Mouse (Mus musculus): Measurements from ENCODE around the gene Dzip1. TPM values are rescaled to one million over a fixed set of nuclear protein-coding genes. Genes with fewer than 3 reads are reported as not detected.

The Dzip1 gene
- polyA plus RNA-seq, 1 experiment from 2014 or later, result 28.2 TPM

DNA sequence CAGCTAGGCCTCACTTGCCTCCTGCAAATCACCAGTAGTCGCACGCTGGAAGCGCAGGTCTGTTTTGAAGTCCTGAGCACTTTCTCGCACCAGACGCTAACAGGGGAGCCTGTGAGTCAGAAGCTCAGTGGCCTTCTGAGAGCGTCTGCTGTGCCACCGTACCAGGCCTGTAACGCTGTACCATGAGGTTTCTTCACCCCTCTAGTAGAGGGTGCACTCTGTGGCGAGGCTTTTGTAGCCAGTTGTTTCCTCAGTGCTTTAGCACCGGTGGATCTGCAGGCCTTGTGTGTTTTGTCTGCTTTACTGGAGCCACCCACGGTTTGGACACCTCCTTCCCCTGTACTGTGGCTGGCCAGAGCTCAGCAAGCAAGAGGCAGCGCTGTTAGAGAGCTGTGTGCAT is 16.8 kb upstream of the Dzip1 start:
- no peak for ATAC-seq (ENCODE audit: low FRiP score)

DNA sequence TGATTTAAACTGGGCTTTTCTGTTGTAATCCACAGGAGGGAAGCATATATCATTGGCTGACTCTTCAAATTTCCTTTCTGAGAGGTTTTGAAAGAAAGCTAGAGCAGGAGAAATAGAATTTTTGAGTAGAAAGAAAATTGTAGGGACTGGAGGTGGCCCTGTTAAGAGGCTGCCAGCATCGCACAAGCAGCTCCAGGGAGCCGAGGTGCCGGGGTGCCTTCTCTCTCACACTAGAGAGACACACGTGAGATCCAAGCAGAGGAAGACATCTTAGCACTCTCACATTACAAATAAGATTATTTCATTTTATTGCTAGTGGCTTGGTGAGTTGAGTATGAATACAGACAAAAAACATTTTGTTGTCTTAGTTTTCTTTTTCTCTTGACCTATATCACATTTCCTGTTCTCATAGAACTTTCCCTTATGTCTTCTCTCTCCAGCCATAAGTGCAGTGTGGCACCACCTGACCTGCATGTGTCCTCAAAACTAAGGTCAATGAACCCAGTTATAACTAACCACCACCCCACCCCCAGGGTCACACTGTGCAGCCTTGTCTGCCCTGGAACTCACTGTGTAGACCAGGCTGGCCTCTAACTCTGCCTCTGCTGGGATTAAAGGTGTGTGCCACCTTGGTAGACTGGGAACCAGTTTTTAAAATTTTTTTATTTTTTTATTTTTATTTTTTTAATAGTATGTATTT is 15.7 kb upstream of the Dzip1 start:
- peak; percentile 45 for DNase-seq (ENCODE audit: low spot score, missing footprints)
- no peak overlapping the region for H3K4me2 ChIP-seq
- peaks cover 14% of the 10 kb centered on the region for H3K4me1 ChIP-seq (ENCODE audit: control insufficient read depth, insufficient read depth, low read length)
- H3K9ac ChIP-seq (ENCODE audit: low read length), result no peak overlapping the region
- no peaks in the 10 kb centered on the region for H3K36me3 ChIP-seq (ENCODE audit: control insufficient read depth, insufficient read depth, low read length)
- no peaks in the 10 kb centered on the region for H3K27me3 ChIP-seq (ENCODE audit: control insufficient read depth, insufficient read depth, low read length)
- no peak for ATAC-seq (ENCODE audit: low FRiP score)
- no peaks in the 10 kb centered on the region for H3K9me3 ChIP-seq (ENCODE audit: control insufficient read depth, low read length)
- no peak overlapping the region for H3K4me3 ChIP-seq (ENCODE audit: low read depth, low read length)
- H3K27ac ChIP-seq (ENCODE audit: low read depth, low read length), result no peak overlapping the region
- 78% methylated on average over 4 of the region's 4 CpGs for WGBS

More for the DNA sequence above, 16.8 kb upstream of the Dzip1 start:
- H3K4me2 ChIP-seq, result no peak overlapping the region
- 32% methylated on average over 12 of the region's 12 CpGs for WGBS
- DNase-seq (ENCODE audit: low spot score, missing footprints), result peak; percentile 84
- H3K9ac ChIP-seq (ENCODE audit: low read length), result peak overlapping the region; percentile 24; the same call in 1 of the 2 replicates
- H3K27ac ChIP-seq (ENCODE audit: low read depth, low read length), result no peak overlapping the region
- no peak overlapping the region for H3K4me3 ChIP-seq (ENCODE audit: low read depth, low read length)
- no peaks in the 10 kb centered on the region for H3K9me3 ChIP-seq (ENCODE audit: control insufficient read depth, low read length)
- peaks cover 11% of the 10 kb centered on the region for H3K4me1 ChIP-seq (ENCODE audit: control insufficient read depth, insufficient read depth, low read length)
- H3K27me3 ChIP-seq (ENCODE audit: control insufficient read depth, insufficient read depth, low read length), result no peaks in the 10 kb centered on the region
- no peaks in the 10 kb centered on the region for H3K36me3 ChIP-seq (ENCODE audit: control insufficient read depth, insufficient read depth, low read length)

- 1% methylated on average over 7 of the region's 7 CpGs for WGBS
- no peak for ATAC-seq (ENCODE audit: low FRiP score)
- peak overlapping the region; percentile 97 for H3K4me3 ChIP-seq (ENCODE audit: low read depth, low read length)
- H3K27ac ChIP-seq (ENCODE audit: low read depth, low read length), result no peak overlapping the region
- no peaks in the 10 kb centered on the region for H3K36me3 ChIP-seq (ENCODE audit: control insufficient read depth, insufficient read depth, low read length)
- peak overlapping the region; percentile 58 for H3K4me2 ChIP-seq
- peaks cover 14% of the 10 kb centered on the region for H3K4me1 ChIP-seq (ENCODE audit: control insufficient read depth, insufficient read depth, low read length)
- peak overlapping the region; percentile 98 for H3K9ac ChIP-seq (ENCODE audit: low read length)
- DNase-seq (ENCODE audit: low spot score, missing footprints), result peak; percentile 90
- H3K27me3 ChIP-seq (ENCODE audit: control insufficient read depth, insufficient read depth, low read length), result no peaks in the 10 kb centered on the region
- no peaks in the 10 kb centered on the region for H3K9me3 ChIP-seq (ENCODE audit: control insufficient read depth, low read length)
Observed at GRCm38 (mm10) chr14:118938551-118938950, 13.3 kb upstream of the Dzip1 start.

GRCm38 (mm10) chr14:118937533-118938492 is 12.6 kb upstream of the Dzip1 start, which contains the start of gene Dnajc3:
Dnajc3 (plus strand) TSS chr14:118937976.
- under 1% methylated on average over 105 of the region's 124 CpGs for WGBS
- peak within 1 kb of the TSS; percentile 98 for H3K9ac ChIP-seq (ENCODE audit: low read length)

DNA sequence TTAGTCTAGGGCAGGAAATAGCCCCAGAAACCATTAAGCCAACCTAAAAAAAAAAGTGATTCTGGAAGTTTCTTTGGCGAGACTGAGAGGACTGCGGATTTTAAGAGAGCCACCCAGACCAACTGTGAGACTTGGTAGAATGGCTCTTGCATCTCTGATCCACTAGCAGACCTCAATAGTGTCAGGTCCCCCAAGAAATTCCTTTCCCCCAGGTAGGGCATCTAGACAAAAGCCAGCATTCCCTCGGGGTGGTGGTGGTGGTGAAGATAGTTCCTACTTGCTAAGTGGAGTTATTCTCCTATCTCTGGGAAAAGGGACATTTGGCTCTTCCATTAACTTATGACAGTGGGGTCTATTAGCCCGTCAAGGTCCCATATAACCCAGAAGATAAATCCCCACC is 11.7 kb upstream of the Dzip1 start:
- DNase-seq (ENCODE audit: low spot score, missing footprints), result no peak
- H3K9ac ChIP-seq (ENCODE audit: low read length), result peak overlapping the region; percentile 64
- H3K4me1 ChIP-seq (ENCODE audit: control insufficient read depth, insufficient read depth, low read length), result peaks cover 14% of the 10 kb centered on the region
- ATAC-seq (ENCODE audit: low FRiP score), result no peak
- H3K9me3 ChIP-seq (ENCODE audit: control insufficient read depth, low read length), result no peaks in the 10 kb centered on the region
- no peaks in the 10 kb centered on the region for H3K36me3 ChIP-seq (ENCODE audit: control insufficient read depth, insufficient read depth, low read length)
- no peaks in the 10 kb centered on the region for H3K27me3 ChIP-seq (ENCODE audit: control insufficient read depth, insufficient read depth, low read length)
- peak overlapping the region; percentile 76 for H3K4me2 ChIP-seq
- H3K27ac ChIP-seq (ENCODE audit: low read depth, low read length), result peak overlapping the region; percentile 65; the same call in 1 of the 2 replicates
- 23% methylated on average over 4 of the region's 4 CpGs for WGBS
- peak overlapping the region; percentile 97 for H3K4me3 ChIP-seq (ENCODE audit: low read depth, low read length)

More at GRCm38 (mm10) chr14:118937533-118938492, 12.6 kb upstream of the Dzip1 start, which contains the start of gene Dnajc3:
- H3K27me3 ChIP-seq (ENCODE audit: control insufficient read depth, insufficient read depth, low read length), result no peaks in the 10 kb centered on the region
- no peaks in the 10 kb centered on the region for H3K36me3 ChIP-seq (ENCODE audit: control insufficient read depth, insufficient read depth, low read length)
- ATAC-seq (ENCODE audit: low FRiP score) (peak; percentile 100), DNase-seq (ENCODE audit: low spot score, missing footprints) (peak; percentile 99)
- peak within 1 kb of the TSS; percentile 97 for H3K4me3 ChIP-seq (ENCODE audit: low read depth, low read length)
- peak within 1 kb of the TSS; percentile 76 for H3K4me2 ChIP-seq
- H3K4me1 ChIP-seq (ENCODE audit: control insufficient read depth, insufficient read depth, low read length), result peaks cover 14% of the 10 kb centered on the region
- H3K27ac ChIP-seq (ENCODE audit: low read depth, low read length), result peak within 1 kb of the TSS; percentile 67
- H3K9me3 ChIP-seq (ENCODE audit: control insufficient read depth, low read length), result no peaks in the 10 kb centered on the region

- Histone ChIP-seq H3K27ac (ENCODE audit: low read depth, low read length) (no peak overlapping the region), H3K9ac (ENCODE audit: low read length) (no peak overlapping the region), H3K9me3 (ENCODE audit: control insufficient read depth, low read length) (no peaks in the 10 kb centered on the region), H3K27me3 (ENCODE audit: control insufficient read depth, insufficient read depth, low read length) (no peaks in the 10 kb centered on the region), H3K36me3 (ENCODE audit: control insufficient read depth, insufficient read depth, low read length) (no peaks in the 10 kb centered on the region), H3K4me2 (no peak overlapping the region), H3K4me3 (ENCODE audit: low read depth, low read length) (no peak overlapping the region), H3K4me1 (ENCODE audit: control insufficient read depth, insufficient read depth, low read length) (peaks cover 14% of the 10 kb centered on the region)
- 58% methylated on average over 3 of the region's 3 CpGs for WGBS
- DNase-seq (ENCODE audit: low spot score, missing footprints) (peak; percentile 67), ATAC-seq (ENCODE audit: low FRiP score) (no peak)
Observed at GRCm38 (mm10) chr14:118936236-118936635, 11.0 kb upstream of the Dzip1 start.

DNA sequence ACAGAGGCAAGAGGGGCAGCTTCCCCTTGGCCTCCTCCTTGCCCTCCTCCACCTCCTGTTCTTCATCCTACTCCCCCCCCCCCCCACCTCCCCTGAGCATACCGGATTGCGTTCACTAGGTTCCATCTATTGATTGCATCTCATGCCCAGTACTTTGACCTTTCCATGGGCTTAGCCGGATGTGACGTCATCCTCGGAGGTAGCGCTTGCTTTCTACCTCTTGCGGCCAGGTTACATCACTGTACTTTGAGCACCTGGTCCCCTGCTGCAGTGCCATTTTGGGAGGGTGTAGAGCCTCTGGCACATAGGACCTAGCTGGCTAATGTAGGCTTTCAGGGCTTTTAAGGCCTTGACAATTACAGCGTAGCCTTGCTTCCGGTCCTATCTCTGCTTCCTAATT is 9.4 kb upstream of the Dzip1 start:
- Histone ChIP-seq H3K27me3 (ENCODE audit: control insufficient read depth, insufficient read depth, low read length) (no peaks in the 10 kb centered on the region), H3K4me2 (no peak overlapping the region), H3K27ac (ENCODE audit: low read depth, low read length) (no peak overlapping the region), H3K36me3 (ENCODE audit: control insufficient read depth, insufficient read depth, low read length) (no peaks in the 10 kb centered on the region), H3K4me1 (ENCODE audit: control insufficient read depth, insufficient read depth, low read length) (peaks cover 12% of the 10 kb centered on the region), H3K9ac (ENCODE audit: low read length) (no peak overlapping the region), H3K4me3 (ENCODE audit: low read depth, low read length) (no peak overlapping the region), H3K9me3 (ENCODE audit: control insufficient read depth, low read length) (no peaks in the 10 kb centered on the region)
- ATAC-seq (ENCODE audit: low FRiP score), result no peak
- DNase-seq (ENCODE audit: low spot score, missing footprints), result peak; percentile 61
- 85% methylated on average over 9 of the region's 9 CpGs for WGBS

- no peak overlapping the region for H3K4me2 ChIP-seq
- H3K4me1 ChIP-seq (ENCODE audit: control insufficient read depth, insufficient read depth, low read length), result peaks cover 4% of the 10 kb centered on the region
- no peak overlapping the region for H3K4me3 ChIP-seq (ENCODE audit: low read depth, low read length)
- WGBS, result 75% methylated on average over 8 of the region's 8 CpGs
- ATAC-seq (ENCODE audit: low FRiP score), result no peak
- H3K27me3 ChIP-seq (ENCODE audit: control insufficient read depth, insufficient read depth, low read length), result no peaks in the 10 kb centered on the region
- H3K27ac ChIP-seq (ENCODE audit: low read depth, low read length), result no peak overlapping the region
- DNase-seq (ENCODE audit: low spot score, missing footprints), result peak; percentile 74
- H3K9ac ChIP-seq (ENCODE audit: low read length), result no peak overlapping the region
- no peaks in the 10 kb centered on the region for H3K36me3 ChIP-seq (ENCODE audit: control insufficient read depth, insufficient read depth, low read length)
- no peaks in the 10 kb centered on the region for H3K9me3 ChIP-seq (ENCODE audit: control insufficient read depth, low read length)
Observed at GRCm38 (mm10) chr14:118932956-118933355, 7.7 kb upstream of the Dzip1 start.

DNA sequence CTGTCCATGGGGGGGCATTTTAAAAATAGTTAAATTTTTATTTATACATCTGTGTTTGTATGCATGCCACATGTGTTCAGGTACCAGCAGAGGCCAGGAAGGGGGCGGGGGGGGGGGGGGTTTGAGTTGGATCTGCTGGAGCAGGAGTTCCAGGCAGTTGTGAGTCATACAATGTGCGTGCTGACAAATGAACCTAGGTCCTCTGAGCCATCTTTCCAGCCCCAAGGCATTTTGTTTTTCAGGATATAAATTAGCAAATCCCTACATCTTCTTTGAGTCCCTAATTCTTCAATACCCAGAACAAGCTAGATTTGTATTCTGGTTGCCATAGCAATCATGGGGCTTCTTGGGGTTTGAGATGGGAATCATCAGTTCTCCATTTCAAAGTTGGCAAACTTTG is 5.9 kb upstream of the Dzip1 start:
- 78% methylated on average over 2 of the region's 2 CpGs for WGBS

More for the DNA sequence above, 5.9 kb upstream of the Dzip1 start:
- DNase-seq (ENCODE audit: low spot score, missing footprints), result no peak
- Histone ChIP-seq H3K9me3 (ENCODE audit: control insufficient read depth, low read length) (no peaks in the 10 kb centered on the region), H3K27me3 (ENCODE audit: control insufficient read depth, insufficient read depth, low read length) (no peaks in the 10 kb centered on the region), H3K4me1 (ENCODE audit: control insufficient read depth, insufficient read depth, low read length) (no peaks in the 10 kb centered on the region), H3K4me2 (no peak overlapping the region), H3K27ac (ENCODE audit: low read depth, low read length) (no peak overlapping the region), H3K36me3 (ENCODE audit: control insufficient read depth, insufficient read depth, low read length) (no peaks in the 10 kb centered on the region), H3K9ac (ENCODE audit: low read length) (no peak overlapping the region), H3K4me3 (ENCODE audit: low read depth, low read length) (no peak overlapping the region)
- no peak for ATAC-seq (ENCODE audit: low FRiP score)

Measured in midbrain, embryonic 11.5 days (tissue).